Mouse (Mus musculus) CD4-positive, CD25-positive, alpha-beta regulatory T cell, adult 4 months (primary cell): Measurements from ENCODE around the gene Otud3. TPM values are rescaled to one million over a fixed set of nuclear protein-coding genes. Genes with fewer than 3 reads are reported as not detected.
"Not testable (repeated sequence)": the region's sequence is repeated elsewhere in the genome, so short reads cannot be mapped to it uniquely, and the experiment has no call there.

Experiments
- ATAC-seq: one replicate; pipeline ENCODE4 v1.8.0; 2017
- polyA plus RNA-seq, 2 experiments: library from polyadenylated mRNA; unstranded; fragments of 100-300 nt; shearing (Covaris generic); gene quantifications; one replicate each; pipeline ENCODE4 v1.2.1; 2017

Otud3 gene
- polyA plus RNA-seq, 2 experiments from 2014 or later, result 0.62 TPM; not detected in 1

DNA sequence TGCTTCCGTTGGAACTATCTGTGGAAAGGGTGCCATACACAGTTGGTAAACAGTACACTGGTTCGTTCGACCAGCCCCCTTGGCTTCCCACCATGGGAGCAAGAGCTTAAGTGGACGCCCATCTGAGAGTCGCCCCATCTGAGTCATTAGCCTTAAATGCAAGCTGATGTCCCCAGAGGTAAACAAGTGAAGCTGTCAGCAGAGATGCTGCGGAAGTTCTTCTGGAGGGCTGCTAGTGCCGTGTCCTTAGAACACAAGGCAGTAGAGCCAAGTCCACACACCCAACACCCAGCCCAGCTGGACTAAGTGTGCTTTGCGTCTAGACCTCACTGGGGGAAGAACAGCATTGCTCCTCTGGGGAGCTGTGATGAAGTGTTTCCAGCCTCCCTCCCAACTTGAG, 24.1 kb downstream of the Otud3 start:
- no peak for ATAC-seq

DNA sequence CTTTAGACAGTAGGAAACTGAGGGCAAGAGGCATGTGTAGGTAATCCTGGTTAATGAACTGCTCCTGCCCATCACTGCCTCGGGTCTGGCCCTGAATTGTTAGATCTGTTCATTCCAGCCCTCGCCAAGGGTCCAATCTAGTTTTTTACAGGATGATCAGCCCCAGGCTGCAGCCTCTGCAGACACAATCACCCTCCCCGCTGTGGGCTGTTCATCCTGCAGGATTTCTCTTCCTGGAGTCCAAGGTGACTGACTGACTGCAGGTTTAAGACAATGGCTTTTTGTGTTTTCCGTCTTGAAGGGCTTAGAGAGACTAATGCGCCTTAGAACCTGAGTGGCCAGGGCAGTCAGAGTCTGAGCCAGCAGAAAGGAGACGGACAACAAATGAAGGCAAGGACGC, 24.6 kb downstream of the Otud3 start:
- no peak for ATAC-seq

GRCm38 (mm10) chr4:138884261-138884660, 29.5 kb downstream of the Otud3 start:
- ATAC-seq, result peak; percentile 32

DNA sequence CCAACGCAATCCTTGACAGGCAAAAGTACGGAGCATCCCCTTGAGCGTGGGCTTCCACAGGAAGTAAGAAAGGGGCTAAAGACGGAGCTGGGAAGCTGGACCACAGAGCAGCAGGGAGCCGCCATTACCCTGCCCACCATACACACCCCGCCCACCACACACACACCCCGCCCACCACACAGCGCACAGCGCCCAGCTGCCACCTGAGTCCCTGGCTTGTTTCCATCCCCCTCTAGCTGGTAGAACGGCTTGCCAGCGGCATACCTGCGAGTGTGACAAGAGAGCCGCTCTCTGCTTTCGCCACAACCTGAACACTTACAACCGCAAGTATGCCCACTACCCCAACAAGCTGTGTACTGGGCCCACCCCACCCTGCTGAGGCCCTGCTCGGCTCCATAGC, 31.6 kb downstream of the Otud3 start:
- ATAC-seq, result no peak

- no peak for ATAC-seq
Observed at GRCm38 (mm10) chr4:138880811-138881584, 32.7 kb downstream of the Otud3 start.

DNA sequence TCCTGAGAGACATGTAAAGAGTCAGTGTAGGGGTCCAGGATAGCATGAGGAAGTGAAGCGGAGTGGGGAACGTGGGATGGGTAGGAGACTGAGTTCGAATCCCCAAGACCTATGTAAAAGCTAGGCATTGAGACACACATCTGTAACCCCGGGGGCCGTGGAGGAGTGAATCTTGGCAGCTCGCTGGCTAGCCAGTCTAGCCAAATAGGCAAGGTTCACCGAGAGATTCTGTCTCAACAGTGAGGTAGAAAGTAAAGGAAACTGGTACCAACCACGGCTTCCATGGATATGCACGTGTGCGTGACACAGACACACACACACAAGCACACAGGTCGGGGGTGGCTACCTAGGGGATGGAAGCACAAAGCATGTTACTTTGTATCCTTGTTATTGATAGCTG, 33.9 kb downstream of the Otud3 start:
- no peak for ATAC-seq

DNA sequence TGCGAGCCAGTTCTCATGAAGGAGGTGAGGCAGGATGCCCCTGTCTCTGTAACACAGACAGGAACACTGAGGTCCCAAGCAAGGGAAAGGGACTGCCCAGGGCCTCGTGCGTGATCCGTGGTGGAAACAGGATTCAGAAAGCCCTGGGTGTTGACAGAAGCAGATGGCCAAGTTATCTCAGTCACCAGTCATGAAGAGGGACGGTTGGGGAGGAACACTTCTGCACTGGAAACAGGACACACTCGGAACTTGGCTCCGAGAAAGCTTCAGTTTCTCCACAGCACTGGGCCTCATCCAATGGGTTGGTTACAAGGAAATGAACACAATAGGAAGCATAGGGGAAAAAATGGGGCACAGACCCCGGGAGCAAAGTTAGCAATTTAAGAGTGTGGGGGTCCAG, 35.0 kb downstream of the Otud3 start:
- ATAC-seq, result no peak

GRCm38 (mm10) chr4:138877731-138878130, 36.0 kb downstream of the Otud3 start, which contains the start of gene Pla2g2e:
TSS of gene Pla2g2e (plus strand) at chr4:138877942.
- no peak for ATAC-seq

DNA sequence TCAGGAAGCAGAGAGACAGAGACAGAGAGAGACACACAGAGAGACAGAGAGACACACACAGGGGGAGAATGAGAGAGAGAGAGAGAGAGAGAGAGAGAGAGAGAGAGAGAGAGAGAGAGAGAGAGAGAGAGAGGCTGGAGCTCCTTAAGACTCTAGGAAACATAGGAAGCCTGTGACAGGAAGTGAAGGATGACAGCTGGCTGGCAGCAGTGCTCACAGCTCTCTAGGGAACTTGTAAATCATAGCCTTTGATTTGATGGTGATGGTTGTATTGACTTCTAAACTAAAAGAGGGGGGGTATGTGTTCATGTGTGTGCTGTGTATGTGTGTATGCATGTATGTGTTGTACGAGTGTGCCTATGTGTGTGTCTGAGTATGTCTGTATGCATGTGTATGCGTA, 37.8 kb downstream of the Otud3 start:
- ATAC-seq, result no peak

DNA sequence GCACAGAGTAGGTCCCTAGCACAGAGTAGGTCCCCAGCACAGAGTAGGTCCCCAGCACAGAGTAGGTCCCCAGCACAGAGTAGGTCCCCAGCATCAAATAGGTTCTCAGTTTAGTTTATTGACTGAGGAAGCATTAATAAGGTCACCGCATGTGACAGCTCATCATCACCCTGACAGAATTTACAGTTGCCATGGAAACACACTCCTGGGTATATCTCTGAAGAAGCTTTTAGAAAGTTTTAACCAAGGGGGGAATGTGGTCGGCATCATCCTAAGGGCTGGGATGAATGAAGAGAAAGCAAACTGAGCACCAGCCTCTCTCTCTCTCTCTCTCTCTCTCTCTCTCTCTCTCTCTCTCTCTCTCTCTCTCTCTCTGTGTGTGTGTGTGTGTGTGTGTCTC, 38.5 kb downstream of the Otud3 start:
- ATAC-seq, result not testable (repeated sequence)

- ATAC-seq, result no peak
Observed at GRCm38 (mm10) chr4:138873864-138874263, 39.9 kb downstream of the Otud3 start, which contains the start of gene Gm13030. TSS of gene Gm13030 (minus strand) at chr4:138873964.

- ATAC-seq, result no peak
Observed at GRCm38 (mm10) chr4:138868666-138869065, 45.1 kb downstream of the Otud3 start.

DNA sequence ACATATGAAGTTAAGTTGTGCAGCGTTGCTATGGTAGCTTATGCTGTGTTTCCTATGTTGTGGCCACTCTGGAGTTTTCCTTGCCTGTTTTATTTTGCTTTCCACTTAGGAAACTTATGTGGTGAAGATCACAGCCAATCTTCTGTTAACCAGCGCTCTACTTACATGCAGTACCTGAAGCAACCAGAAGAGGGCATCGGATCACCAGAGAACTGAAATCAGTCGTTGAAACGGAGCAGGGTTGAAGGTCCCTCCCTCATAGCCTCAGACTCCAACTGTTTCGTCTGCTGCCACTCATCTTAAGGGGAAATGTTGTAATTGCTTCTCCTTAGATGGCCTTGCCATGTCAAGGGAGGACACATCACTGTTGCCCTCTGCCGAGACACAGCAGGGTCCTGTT, 47.3 kb downstream of the Otud3 start:
- peak; percentile 26 for ATAC-seq

- no peak for ATAC-seq
Observed at GRCm38 (mm10) chr4:138865991-138866390, 47.8 kb downstream of the Otud3 start.

DNA sequence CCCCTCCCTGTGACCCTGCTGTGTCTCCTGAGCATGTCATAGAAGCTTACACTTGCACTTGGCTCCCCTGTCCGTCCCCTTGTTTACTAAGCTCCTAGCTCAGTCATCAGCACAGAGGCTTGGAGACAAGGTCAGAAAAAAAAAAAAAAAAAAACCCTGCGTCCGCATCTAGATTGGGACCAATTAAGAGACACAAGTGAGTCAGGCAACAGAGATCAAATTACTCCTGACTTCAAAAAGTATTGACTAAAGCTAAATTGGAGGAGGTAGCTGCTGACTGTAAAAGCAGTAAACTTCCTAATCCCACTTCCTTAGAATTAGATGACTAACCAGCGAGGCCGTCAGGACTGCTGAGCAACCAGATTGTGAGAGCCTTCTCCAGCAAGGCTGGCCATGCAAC, 48.7 kb downstream of the Otud3 start:
- ATAC-seq, result no peak

DNA sequence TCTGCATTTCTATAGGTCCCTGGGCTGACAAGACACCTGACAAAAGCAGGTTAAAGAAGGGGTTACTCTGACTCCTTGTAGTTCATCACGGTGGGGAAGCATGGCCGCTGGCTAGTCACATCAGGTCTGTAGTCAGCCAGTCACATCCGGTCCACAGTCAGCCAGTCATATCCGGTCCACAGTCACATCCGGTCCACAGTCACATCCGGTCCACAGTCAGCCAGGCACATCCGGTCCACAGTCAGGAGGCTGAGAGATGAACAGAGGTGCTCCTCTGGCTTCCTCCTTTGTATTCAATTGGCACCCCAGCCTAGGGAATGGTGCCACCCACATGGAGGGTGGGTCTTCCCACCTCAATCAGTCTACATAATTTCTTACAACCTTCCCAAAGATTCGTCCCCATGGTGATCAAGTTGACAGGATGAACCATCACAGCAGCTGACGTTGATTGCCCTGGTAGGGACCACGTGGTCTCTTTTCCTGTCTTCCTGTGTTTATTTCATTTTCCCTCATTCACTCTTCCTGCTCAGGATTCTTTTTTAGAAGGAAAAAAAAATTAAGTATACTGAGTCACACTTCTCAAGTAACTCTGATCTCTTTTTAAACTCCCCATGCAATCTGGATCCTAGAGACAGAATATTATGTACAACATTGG, 50.3 kb downstream of the Otud3 start, which contains the start of gene Pla2g5:
Pla2g5 (minus strand) TSS at position 139 of the 655 bp plus-strand sequence.
- ATAC-seq, result no peak

DNA sequence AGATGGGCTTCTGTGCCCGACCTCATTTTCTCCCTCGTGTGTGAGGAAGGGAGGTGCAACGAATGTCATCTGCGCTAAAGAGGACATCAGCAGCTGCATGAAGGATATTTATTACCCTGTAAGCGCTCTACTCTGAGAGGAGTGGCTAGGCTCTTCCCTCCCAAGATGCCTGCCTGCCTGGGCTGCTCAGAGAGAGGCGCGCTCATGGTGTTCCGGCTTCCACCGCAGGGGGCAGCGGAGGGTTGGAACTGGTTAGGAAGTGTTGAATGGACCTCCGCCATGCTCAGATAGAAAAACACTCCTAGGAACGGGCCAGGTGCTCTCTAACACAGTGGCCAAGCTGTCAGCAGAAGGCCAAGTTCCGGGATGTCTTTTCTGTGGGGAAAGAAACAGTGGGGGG, 54.0 kb downstream of the Otud3 start:
- no peak for ATAC-seq

DNA sequence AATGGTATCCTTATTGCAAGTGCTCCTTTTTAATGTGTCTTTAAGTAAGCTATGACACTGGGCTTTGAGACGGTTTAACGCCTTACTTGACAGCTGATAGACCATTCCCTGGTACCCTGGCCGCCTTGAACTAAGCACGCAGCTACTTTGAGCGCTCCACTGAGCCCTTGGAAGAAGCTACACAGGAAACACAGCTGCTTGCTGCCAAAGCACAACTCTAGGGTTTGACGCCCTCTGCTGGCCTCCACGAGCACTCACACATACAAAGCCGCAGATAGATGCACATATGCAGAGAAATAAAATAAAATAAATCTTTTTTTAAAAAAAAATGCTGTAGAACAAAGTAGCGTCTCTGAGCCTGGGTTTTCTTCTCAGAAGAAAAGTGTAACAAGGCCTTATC, 54.5 kb downstream of the Otud3 start:
- ATAC-seq, result no peak

GRCm38 (mm10) chr4:138858446-138858845, 55.3 kb downstream of the Otud3 start:
- ATAC-seq, result no peak

- no peak for ATAC-seq
Observed at GRCm38 (mm10) chr4:138857576-138857975, 56.2 kb downstream of the Otud3 start.

DNA sequence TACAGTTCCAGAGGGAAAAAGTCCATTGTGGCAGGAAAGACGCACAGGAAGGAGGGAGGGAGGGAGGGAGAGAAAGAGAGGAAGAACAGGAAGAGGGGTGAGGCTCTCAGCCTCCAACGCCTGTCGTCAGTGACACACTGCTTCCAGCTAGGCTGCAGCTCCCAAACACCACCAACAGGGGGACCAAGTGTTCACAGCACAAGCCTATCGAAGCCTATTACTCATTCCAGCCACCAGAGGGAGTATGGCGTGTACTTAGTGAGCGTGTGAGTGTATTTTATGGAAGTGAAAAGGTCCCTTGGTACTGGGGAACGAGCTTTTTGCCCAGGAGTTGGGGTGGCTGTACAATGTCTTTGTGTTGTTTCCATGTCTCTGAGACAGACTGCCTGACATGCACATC, 57.3 kb downstream of the Otud3 start:
- no peak for ATAC-seq

DNA sequence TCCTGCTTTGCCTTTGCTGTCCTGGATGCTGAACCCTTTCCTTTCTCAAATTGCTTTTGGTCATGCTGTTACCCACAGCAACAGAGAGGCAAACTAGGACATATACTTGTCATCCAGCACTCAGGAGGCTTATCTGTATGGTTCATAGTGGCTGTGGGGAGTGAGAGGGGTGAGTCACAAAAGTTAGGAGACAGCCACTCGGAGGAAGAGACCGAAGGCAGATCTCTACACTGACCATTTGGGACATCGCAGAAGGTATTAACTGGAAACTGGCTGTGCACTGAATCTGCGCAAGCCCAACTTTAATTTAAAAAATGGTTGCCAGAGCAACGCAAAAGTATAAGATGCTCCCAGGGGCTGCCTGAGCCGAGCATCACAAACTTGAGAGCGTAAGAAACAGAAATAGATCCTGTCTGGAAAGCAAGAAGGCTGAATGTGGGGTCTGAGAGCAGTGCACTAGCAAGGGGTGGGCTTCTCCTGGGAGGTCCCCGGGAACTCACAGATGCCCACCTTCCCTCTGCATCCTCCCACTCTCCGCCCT, 58.6 kb downstream of the Otud3 start:
- no peak for ATAC-seq

GRCm38 (mm10) chr4:138852961-138853360, 60.8 kb downstream of the Otud3 start:
- no peak for ATAC-seq

- no peak for ATAC-seq
Observed at GRCm38 (mm10) chr4:138851463-138851862, 62.3 kb downstream of the Otud3 start.
